Mouse (Mus musculus): ENCODE results near the gene Arhgap35.
"Not testable (repeated sequence)": the region's sequence is repeated elsewhere in the genome, so short reads cannot be mapped to it uniquely, and the experiment has no call there.

Arhgap35 gene

GRCm38 (mm10) chr7:16614888-16615715 is at the start of gene Arhgap35:
Gene Arhgap35 (minus strand): TSS chr7:16614993.
- peak; percentile 99 for DNase-seq (ENCODE audit: low spot score)

GRCm38 (mm10) chr7:16644260-16644659 is 29.5 kb upstream of the Arhgap35 start:
- no peak for DNase-seq (ENCODE audit: low spot score)

DNA sequence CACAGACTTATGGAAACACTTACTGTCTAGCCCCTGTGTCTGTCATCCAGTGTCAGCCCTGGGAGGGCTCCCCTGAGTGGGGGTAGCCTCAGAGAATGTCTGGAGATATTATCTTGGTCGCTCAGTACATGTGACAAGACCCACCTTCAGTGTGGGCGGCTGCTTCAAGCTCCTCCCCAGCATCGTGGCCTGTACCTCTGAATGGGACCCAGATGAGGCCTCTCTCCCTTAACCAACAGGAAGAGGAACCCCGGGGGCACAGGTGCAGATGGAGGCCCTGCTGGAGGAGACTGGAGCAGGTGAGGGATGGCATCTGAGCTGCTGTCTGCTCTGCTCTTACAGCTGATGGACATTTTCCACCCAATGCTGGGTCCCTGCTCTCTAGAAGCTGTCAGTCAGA is 28.3 kb upstream of the Arhgap35 start:
- DNase-seq (ENCODE audit: low spot score): not testable (repeated sequence)

DNA sequence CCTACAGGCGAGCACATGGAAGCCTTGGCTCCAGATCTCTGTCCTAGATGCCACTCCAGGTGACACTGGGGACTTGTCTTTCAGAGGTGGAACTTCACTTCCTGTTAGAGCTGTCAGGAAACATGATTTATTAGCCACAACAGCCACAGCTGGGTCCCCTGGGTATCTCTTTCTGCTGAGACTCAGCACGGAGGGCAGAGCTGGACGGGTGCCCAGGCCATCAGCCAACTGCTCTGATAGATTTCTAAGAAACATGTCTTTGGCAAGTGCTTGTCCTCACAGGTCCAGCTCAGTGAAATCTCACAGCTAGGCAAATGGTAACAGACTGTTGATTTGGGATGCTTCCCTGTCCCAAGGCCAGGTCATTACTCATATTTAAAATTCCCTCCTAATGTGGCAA is 24.2 kb upstream of the Arhgap35 start:
- no peak for DNase-seq (ENCODE audit: low spot score)

DNA sequence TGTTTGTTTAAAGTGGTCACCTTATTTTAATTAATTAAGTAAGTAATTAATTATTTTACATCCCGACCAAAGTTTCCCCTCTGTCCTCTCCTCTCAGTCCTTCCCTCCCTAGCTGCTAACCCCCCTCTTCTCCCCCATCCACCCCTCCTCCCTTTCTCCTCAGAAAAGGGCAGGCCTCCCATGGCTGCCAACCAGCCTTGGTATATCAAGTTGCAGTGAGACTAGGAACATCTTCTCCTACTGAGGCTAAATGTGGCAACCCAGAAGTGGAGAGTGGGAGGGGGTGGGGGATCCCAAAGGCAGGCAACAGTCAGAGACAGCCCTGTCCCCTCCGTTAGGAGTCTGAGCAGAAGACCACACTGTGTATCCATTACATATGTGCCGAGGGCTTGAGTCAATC is 20.3 kb upstream of the Arhgap35 start:
- no peak for DNase-seq (ENCODE audit: low spot score)

DNA sequence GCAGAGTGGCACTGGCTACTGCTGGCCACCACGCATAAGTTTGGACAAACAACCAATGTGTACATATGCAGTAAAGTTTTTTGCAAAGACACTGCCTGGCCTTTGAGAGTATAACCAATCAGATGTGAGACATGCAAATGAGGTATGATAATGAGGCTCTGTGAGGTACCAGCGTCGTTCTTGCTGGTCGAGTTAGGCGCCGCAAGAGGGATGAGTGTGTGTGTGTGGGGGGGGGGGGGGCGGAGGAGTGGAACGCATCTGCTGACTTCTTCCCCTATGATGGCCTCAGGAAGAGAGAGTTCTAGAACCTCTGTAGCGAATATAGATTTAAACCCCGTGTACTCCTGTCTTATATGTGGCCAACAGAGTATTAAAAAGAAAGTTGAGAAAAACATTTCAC is 19.1 kb upstream of the Arhgap35 start:
- DNase-seq (ENCODE audit: low spot score): peak; percentile 45

- no peak for DNase-seq (ENCODE audit: low spot score)
These were observed 17.1 kb upstream of the Arhgap35 start for GRCm38 (mm10) chr7:16631932-16632331.

- no peak for DNase-seq (ENCODE audit: low spot score)
These were observed 16.2 kb upstream of the Arhgap35 start for GRCm38 (mm10) chr7:16631025-16631424.

DNA sequence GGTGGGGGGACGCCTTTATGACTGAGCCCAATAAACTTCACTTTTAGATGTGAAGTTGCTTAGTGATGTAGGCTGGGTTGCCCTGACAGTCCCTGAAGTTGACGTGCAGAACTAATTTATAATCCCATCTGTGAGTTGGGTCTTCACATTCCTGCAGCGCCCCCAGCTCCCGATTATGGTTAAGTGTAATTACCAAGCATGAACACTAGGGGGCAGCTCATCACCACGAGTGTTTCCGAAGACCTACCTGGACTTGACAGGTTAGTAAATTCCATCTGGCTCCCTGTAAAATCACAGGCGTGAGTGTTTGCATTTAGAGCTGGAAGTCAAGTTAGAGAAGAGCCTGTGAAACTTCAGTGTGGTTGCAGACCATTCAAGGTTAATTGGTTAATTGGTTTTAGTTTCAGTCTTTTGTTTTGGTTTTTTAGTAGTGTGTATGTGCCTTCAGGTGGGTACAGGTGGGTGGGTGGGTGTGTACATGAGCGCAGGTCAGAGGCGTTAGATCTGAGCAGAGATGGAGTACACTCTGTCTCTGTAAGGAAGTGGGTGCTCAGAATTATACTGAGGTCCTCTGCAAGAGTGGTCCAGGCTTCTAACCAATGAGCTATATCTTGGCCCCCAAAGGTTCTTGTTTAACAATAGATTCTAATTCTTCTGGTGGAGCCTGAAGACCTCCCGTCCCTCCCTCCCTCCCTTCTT is 15.0 kb upstream of the Arhgap35 start:
- DNase-seq (ENCODE audit: low spot score): peak; percentile 81

DNA sequence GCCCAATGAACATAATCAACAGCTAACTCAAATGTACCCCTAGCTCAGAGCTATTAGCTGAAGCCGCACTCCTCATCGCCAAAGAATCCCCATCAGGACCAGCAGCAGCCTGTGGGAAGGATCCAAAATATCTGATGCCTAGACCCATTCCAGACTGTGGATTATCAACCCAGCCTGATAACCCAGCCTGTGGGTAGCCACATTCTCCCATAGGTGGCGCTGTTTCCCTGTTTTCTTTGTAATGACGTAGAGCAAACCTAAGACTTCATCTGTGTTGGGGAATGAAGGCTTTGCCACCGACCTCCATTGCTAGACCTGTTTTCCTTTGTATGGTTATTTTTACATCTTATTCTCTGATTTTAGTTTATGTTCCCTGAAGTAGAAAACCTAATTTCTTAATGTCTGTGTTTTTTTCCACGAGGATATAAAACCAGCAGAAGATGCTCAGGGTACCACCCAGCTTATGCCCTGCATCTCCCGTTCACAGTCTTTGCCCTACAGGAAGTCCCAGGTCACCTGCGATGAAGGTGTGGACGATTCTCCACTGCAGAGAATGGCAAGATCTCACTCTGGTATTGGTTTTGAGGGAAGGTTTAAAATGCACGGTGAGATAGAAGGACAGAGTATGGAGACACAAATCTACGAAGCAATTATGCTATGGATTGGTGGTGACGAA is 13.4 kb upstream of the Arhgap35 start:
- peak; percentile 93 for DNase-seq (ENCODE audit: low spot score)

DNA sequence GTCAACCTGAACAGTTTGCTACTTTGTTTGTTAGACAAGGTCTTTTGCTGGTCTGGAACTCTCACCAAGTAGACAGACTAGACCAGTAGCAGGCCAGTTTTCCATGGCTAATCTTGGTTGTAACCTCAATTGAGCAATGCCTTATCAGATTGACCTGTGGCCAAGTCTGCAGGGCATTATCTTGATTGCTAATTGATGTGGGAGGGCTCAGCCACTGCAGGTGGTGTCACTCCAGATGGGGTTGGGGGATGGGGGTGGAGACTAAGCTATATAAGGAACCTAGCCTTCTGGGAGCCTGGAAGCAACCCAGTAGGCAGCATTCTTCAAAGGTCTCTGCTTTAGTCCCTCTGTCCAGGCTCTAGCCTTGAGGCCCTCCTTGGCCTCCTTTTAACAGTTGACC is 8.9 kb upstream of the Arhgap35 start:
- DNase-seq (ENCODE audit: low spot score): no peak

DNA sequence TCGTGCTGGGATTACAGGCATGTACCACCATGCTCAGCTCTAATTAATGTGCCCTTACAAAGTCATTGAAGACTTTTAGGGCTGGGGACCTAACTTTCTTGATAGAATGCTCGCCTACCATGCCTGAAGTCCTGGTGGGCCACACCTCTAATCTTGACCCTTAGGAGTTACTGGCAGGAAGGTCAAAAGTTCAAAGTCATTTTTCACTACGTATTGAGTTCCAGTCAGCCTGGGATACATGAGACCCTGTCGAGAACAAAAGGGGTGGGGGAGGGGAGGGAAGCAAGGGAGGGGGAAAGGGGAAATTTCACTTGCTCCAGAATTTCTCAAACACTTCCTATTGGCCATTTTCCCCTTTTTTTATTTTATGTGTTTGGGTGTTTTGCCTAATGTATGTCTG is 8.3 kb upstream of the Arhgap35 start:
- DNase-seq (ENCODE audit: low spot score): peak; percentile 55

DNA sequence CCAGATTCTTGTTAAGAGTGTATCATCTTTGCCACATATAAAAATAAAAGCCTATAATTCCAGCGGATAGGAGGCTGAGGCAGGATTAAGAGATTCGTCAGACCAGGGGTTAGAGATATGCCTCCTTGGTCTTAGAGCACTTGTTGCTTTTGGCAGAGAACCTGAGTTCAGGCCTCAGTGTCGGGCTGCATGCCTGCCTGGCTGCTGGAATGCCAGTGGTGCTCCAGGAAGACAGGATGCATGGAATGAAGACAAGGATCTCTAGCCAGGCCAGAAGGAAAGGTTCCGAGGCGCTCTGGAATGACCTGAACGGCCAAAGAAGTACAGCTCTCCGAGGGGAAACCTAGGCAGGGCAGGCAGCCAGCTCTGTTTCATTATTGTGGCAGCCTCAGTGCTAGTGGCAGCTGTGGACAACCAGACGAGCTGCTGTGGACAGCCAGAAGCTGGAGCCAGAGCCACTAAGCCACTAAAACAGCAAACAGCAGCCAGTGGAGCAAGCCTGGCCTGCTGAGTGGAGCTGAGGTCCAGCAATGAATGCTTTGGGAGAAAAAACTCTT is 6.4 kb upstream of the Arhgap35 start:
- no peak for DNase-seq (ENCODE audit: low spot score)

GRCm38 (mm10) chr7:16618661-16619211 is 3.9 kb upstream of the Arhgap35 start:
- peak; percentile 82 for DNase-seq (ENCODE audit: low spot score)

DNA sequence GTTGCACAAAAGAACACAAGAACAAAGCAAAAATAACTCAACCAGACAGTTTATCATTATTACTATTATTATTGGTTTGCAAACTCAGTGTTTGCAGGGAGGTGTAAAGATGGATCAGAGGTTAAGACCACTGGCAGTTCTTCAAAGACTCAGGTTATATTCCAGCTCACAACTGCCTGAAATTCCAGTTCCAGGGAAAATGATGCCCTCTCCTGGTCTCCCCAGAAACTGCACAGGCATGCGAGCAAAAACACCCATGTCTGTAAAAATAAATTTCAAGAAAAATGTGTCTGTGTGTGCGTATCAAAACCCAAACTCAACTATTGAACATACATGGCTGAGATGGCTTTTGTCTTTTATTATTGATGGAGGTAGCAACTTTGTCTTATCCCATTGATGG is 2.3 kb upstream of the Arhgap35 start:
- peak; percentile 79 for DNase-seq (ENCODE audit: low spot score)

- DNase-seq (ENCODE audit: low spot score): peak; percentile 78
These were observed 464 bp downstream of the Arhgap35 start for GRCm38 (mm10) chr7:16614171-16614887.

DNA sequence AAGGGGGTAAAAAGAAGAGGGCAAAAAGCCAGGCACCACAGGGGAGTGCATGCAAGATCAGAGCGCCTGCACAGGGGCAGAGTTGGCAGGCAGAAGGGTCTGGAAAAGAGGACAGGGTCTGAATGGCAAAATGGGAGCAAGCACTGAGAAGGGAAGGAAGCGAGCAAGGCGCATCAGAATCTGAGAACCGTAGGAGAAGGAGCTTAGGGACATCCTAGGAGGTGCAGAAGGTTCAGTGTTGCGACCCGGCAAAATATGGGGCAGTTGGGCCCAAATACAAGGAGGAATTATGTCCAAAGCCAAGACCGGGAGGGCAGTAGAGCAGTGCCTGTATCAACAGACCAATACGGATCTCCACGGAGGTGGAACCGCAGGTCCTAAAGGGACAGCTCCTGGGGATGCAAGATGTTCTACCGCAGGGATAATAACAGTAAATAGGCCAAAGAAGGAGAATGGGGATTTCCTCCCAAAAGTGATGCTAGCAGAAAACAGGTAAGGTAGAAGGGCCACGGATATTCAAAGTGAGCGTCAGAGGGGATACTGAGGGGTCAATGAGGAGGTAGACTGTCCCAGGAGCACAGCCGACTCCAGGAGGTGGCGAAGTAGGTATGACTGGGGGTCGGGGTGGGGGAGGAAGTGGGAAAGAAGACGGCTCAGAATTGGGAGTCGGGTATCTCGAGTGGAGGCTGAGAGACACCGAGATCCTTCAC is 1.2 kb downstream of the Arhgap35 start:
- peak; percentile 48 for DNase-seq (ENCODE audit: low spot score)

DNA sequence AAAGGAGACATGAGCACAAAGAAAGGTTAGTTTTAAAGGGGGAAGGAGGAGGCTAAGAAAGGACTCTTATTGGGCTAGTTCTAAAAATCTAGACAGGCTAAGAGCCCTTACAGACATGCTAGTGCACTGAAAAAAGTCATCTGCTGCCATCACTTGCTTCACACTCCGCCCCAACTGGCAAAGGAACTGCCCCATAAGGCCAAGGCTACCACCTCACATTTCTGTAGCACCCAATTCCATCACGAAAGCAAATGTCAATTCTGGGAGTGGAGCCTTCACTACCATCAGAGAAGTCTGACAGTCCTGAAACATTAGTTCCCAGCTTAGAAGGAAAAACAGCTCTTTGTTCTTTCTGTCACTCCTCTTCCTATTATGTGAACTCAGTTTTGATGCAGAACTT is 4.4 kb downstream of the Arhgap35 start:
- DNase-seq (ENCODE audit: low spot score): no peak

DNA sequence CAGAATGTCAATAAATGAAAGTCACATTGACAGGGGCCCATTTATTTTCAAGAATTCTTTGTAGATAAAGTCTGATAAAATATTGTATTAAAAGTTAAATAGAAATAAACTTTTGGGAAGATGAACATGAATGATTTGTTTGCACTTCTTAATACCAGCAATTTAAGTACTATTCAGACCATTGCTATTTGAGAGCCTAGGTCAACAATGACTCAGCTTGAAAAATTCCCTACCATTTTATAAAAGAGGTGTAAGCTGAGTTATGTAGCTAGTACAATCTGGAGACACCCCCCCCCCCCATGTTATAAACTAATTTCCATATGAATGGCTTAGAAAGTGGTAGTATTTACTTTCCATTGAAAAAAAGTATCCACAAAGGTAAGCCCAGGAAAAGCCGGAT is 5.8 kb downstream of the Arhgap35 start:
- DNase-seq (ENCODE audit: low spot score): no peak

DNA sequence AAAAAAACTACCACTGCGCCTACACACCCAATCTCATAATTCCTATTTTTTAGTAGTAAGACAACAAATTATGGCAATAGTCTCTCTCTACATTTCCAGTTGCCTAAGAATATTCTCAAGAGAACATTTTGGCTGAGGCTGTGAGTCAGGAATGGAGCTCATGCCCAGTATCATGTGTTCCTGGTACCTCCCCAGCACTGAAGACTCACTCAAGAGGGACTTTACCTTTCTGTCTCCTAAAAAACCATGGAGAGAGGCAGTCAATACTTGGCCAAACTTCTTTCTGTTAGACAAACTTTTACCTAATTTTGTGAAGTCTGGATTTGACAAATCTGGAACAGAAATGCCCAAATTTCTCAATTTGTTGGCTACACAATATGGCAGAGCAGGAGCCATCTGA is 6.7 kb downstream of the Arhgap35 start:
- DNase-seq (ENCODE audit: low spot score): no peak

- not testable (repeated sequence) for DNase-seq (ENCODE audit: low spot score)
These were observed 8.0 kb downstream of the Arhgap35 start for GRCm38 (mm10) chr7:16606808-16607207.

Data from embryo, embryonic 10.5 days (tissue).